Mouse (Mus musculus): ENCODE data around the gene Cfap61. TPM values are rescaled to one million over a fixed set of nuclear protein-coding genes. Genes with fewer than 3 reads are reported as not detected.

The Cfap61 gene
- polyA plus RNA-seq, 1 experiment from 2014 or later = 2.3 TPM

DNA sequence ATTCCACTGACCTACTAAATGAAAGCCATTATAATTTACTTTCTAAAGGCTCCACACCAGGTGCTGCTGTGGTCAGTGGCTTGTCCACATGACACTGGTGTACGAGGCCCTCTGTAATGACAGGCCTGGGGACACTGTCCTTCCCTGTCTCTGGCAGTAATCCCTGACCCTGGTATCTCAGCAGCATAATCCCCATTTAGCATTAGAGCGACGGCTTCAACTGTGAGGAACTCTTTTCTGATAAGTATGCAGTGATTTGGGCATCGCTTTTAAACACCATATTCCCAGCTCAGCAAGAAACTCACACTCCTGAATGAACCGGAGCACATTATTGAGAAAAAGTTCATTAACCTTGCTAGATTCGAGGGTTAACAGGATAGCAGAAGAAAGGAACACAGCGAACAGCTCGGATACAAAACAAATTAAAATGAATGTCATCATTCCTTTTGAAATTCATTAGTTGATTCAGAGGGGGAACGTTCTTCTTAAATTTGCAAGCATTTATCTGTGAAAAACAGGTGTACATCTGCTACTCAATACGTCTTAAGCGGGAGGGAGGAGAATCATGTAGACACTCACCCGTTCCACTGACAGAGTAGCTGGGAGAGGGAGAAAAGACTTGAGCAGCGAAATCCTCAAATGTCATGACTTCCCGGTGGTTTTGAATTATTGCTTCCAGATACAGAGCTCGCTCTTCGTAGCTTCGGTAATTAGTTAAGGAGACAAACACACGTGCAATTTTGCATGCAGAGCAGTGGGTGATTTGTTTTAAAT, 325.4 kb downstream of the Cfap61 start:
- Histone ChIP-seq H3K4me2 (ENCODE audit: low read depth, low read length) (no peak overlapping the region), H3K36me3 (ENCODE audit: control insufficient read depth, insufficient read depth, low read length) (no peaks in the 10 kb centered on the region), H3K27ac (ENCODE audit: low read length) (no peak overlapping the region), H3K4me3 (ENCODE audit: low read length) (no peak overlapping the region), H3K27me3 (ENCODE audit: control insufficient read depth, insufficient read depth, low read depth, low read length) (no peaks in the 10 kb centered on the region), H3K4me1 (replicated peaks; ENCODE audit: control insufficient read depth, insufficient read depth, low read length) (no peaks in the 10 kb centered on the region), H3K9ac (ENCODE audit: low read length) (no peak overlapping the region), H3K9me3 (ENCODE audit: control insufficient read depth, low read length) (no peaks in the 10 kb centered on the region)
- no peak for ATAC-seq (ENCODE audit: low read depth)
- 57% methylated on average over 18 of the region's 18 CpGs for WGBS

DNA sequence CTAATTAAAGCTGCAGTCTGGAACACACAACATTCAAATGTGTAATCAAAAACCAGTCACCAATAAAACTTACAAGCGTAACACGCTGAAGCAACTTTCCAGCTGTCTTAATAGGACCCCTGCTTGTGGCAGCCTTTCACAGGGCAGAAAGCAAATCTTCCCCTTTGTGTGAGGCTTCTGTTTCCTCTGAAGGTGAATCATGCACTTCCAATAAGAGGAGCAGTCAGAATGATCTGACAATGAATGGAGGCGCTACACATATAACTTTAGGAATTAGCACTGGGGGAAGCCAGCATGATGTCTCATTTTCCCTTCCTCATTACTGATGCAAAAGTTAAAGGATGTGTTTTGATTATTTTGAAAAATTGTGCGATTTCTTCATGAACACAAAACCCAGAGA, 326.6 kb downstream of the Cfap61 start:
- H3K4me2 ChIP-seq (ENCODE audit: low read depth, low read length) = no peak overlapping the region
- no peak overlapping the region for H3K4me3 ChIP-seq (ENCODE audit: low read length)
- no peaks in the 10 kb centered on the region for H3K27me3 ChIP-seq (ENCODE audit: control insufficient read depth, insufficient read depth, low read depth, low read length)
- H3K36me3 ChIP-seq (ENCODE audit: control insufficient read depth, insufficient read depth, low read length) = no peaks in the 10 kb centered on the region
- H3K9ac ChIP-seq (ENCODE audit: low read length) = no peak overlapping the region
- no peaks in the 10 kb centered on the region for H3K4me1 ChIP-seq (replicated peaks; ENCODE audit: control insufficient read depth, insufficient read depth, low read length)
- H3K27ac ChIP-seq (ENCODE audit: low read length) = no peak overlapping the region
- no peak for ATAC-seq (ENCODE audit: low read depth)
- no peaks in the 10 kb centered on the region for H3K9me3 ChIP-seq (ENCODE audit: control insufficient read depth, low read length)
- WGBS = 86% methylated on average over 4 of the region's 4 CpGs

GRCm38 (mm10) chr2:146262215-146262614, 327.6 kb downstream of the Cfap61 start:
- ATAC-seq (ENCODE audit: low read depth) = no peak
- H3K27ac ChIP-seq (ENCODE audit: low read length) = no peak overlapping the region

DNA sequence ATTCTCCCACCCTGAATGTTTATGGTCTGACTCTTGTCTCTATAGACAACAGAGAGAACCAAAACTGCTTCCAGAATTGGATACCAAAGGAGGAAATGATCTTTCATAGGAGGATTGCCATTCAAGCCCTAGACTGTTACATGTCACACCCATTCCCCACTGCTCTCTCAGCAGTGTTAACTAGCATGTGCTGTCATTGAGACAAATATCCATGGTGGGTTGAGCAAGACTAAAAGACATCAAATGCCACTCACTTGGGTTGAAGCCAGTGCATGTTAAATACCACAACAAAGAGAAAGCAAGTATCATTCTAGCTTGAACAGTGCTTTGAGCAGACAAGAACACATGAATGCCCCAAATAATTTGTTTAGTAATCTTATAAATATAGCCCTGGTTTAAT, 328.4 kb downstream of the Cfap61 start:
- no peak overlapping the region for H3K4me2 ChIP-seq (ENCODE audit: low read depth, low read length)
- H3K4me3 ChIP-seq (ENCODE audit: low read length) = no peak overlapping the region
- H3K4me1 ChIP-seq (replicated peaks; ENCODE audit: control insufficient read depth, insufficient read depth, low read length) = no peaks in the 10 kb centered on the region
- no peak overlapping the region for H3K27ac ChIP-seq (ENCODE audit: low read length)
- H3K27me3 ChIP-seq (ENCODE audit: control insufficient read depth, insufficient read depth, low read depth, low read length) = no peaks in the 10 kb centered on the region
- ATAC-seq (ENCODE audit: low read depth) = no peak
- H3K9me3 ChIP-seq (ENCODE audit: control insufficient read depth, low read length) = no peaks in the 10 kb centered on the region
- H3K9ac ChIP-seq (ENCODE audit: low read length) = no peak overlapping the region
- H3K36me3 ChIP-seq (ENCODE audit: control insufficient read depth, insufficient read depth, low read length) = no peaks in the 10 kb centered on the region

More at GRCm38 (mm10) chr2:146262215-146262614, 327.6 kb downstream of the Cfap61 start:
- no peak overlapping the region for H3K9ac ChIP-seq (ENCODE audit: low read length)
- no peaks in the 10 kb centered on the region for H3K9me3 ChIP-seq (ENCODE audit: control insufficient read depth, low read length)
- no peaks in the 10 kb centered on the region for H3K4me1 ChIP-seq (replicated peaks; ENCODE audit: control insufficient read depth, insufficient read depth, low read length)
- no peaks in the 10 kb centered on the region for H3K27me3 ChIP-seq (ENCODE audit: control insufficient read depth, insufficient read depth, low read depth, low read length)
- H3K4me3 ChIP-seq (ENCODE audit: low read length) = no peak overlapping the region
- H3K36me3 ChIP-seq (ENCODE audit: control insufficient read depth, insufficient read depth, low read length) = no peaks in the 10 kb centered on the region
- H3K4me2 ChIP-seq (ENCODE audit: low read depth, low read length) = no peak overlapping the region
- 45% methylated on average over 10 of the region's 10 CpGs for WGBS

Other genes starting within 250 kb of the Cfap61 start
- 151 and 152 TPM in 2 replicates for gene Naa20, start 32.7 kb upstream of the Cfap61 start, polyA plus RNA-seq (2015; fragmentation: Nextera tagmentation; extraction: Ambion mirVana)
- 25.9 and 27.4 TPM in 2 replicates for gene Crnkl1, start 230 bp downstream of the Cfap61 start, polyA plus RNA-seq (2015; fragmentation: Nextera tagmentation; extraction: Ambion mirVana)

Measured in lung, embryonic 16.5 days (tissue).